Mouse (Mus musculus): ENCODE measurements around the gene Zfp365.

GRCm38 (mm10) chr10:67898355-67898935 lies 14.0 kb downstream of the Zfp365 start:
- no peak for TF ChIP-seq POLR2A (IDR thresholded peaks at IDR 0.05; ENCODE audit: borderline replicate concordance, extremely low read depth, low read depth, low read length)
- no peak for TF ChIP-seq CTCF (IDR thresholded peaks at IDR 0.05; ENCODE audit: insufficient read depth, low read length)

Measured in lung, adult 2 months (tissue).